Mouse (Mus musculus) heart, adult 18-20 months (tissue): ENCODE measurements around the gene Nova2. TPM values are rescaled to one million over a fixed set of nuclear protein-coding genes. Genes with fewer than 3 reads are reported as not detected.

Experiments used
- DNase-seq, 2 experiments: peaks; one replicate each; pipeline ENCODE4 v3.0.0; 2021 to 2022; ENCODE audit warnings: mixed read lengths in 1 of 2
- long read RNA-seq, 2 experiments: library from polyadenylated mRNA; stranded (forward); transcript quantifications; one replicate each; pipeline ENCODE4 v2.0.0; 2021
- total RNA-seq, 2 experiments: library from RNA; stranded (reverse); gene quantifications; 2 replicates each; pipeline ENCODE4 v1.2.3; 2021

The Nova2 gene
- total RNA-seq: 1 to 10 TPM; 4.4 to 4.9 TPM
- long read RNA-seq, experiment 1, partial matches to known transcripts: 0 of 4 reads
- long read RNA-seq, experiment 1, other reads (novel, unspliced or antisense): 4 of 4 reads
- long read RNA-seq, experiment 2, partial matches to known transcripts: 0 of 3 reads
- long read RNA-seq, experiment 2, other reads (novel, unspliced or antisense): 3 of 3 reads

DNA sequence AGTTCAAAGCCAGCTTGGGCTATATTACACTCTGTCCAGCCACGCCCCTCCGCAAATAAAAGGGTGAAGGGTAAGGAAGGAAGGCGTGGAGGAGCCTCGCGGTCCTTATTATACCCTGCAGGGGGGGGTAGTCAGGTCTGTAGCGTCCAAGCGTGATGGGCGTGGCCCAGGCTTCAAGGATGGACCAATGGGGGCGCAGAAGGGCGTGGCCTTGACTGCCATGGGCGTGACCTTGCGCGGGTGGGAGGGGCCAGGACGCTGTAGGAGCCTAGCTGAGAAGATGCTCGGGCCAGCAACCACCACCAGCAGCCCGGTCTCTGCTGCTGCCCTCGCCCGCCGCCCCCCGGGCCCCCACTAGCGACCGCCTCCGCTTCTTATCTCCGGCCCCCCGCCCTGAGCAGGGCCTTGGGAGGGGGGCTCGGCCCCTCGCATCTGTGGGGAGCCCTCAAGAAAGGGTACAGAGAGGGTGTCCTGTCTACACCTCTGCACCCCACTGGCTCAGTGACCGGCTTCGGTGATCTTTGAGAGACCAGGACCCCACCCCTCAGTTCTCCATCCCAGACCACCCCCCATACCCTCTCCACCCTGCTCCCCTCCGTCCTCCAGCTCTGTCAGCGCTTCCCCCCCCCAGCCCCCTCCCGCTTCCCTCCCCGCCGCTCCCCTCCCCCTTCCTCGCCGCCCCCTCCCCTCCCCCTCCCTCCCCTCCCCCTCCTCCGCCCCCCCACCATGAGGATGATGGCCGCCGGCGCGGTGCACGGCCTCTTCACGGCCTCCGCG, at the start of gene Nova2:
Gene Nova2 (plus strand): TSS at position 727 of the 777 bp plus-strand sequence.
- DNase-seq: peak; percentile 83 to 93

DNA sequence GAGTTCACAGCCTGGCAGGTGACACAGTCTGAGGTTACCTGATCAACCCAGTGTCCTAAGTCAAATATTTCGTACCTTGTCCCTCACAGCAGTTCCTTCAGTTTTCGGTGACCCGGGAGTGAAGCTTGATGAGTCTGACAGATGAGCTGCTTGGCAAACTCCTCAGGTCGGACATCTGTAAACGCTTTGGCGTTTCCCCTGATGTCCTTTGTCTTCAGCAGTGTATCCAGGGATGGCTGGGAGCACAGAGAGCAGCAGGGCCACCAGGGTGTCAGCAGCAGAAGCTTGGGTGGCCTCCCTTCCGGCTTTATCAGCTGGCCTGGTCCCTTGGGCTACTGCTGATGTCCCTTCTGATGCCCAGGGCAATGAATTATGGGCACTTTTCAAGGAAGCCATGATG, 47.0 kb upstream of the Nova2 start:
- no peak for DNase-seq

DNA sequence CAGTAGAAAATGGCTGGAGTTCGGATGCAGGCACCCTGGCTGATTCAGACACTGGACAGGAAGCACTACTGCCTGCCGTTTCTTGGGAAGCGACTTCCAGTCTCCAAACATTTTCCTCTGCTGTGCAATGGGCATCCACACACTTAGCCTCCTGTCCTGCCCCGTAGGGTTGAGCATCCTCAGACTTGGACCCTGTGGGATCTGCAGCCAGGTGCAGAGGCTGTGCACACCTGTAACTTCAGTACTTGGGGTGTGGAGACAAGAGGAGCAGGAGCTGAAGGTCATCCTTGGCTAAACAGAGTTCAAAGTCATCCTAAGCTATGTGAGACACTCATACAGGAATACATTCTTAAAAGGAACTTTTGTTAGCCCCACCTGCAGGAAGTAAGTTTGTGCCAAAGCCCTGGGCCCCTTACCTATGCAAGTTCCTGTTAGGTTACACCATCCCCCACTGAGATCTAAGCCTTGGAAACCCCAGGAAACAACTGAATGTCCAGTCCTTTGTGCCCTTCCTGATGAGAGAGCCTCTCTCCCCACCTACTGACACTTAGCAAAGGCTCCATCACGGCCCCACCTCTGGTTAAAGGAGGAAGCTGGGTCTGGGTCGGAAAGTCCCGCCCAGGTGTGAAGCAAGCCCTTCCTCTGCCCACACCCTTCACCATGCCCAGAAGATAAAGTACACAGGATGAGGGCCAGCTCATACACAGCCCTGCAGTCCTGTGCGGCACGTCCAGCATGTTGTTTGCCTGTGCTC, 41.5 kb upstream of the Nova2 start:
- peak in 1 of 2 experiments; percentile 46 for DNase-seq

DNA sequence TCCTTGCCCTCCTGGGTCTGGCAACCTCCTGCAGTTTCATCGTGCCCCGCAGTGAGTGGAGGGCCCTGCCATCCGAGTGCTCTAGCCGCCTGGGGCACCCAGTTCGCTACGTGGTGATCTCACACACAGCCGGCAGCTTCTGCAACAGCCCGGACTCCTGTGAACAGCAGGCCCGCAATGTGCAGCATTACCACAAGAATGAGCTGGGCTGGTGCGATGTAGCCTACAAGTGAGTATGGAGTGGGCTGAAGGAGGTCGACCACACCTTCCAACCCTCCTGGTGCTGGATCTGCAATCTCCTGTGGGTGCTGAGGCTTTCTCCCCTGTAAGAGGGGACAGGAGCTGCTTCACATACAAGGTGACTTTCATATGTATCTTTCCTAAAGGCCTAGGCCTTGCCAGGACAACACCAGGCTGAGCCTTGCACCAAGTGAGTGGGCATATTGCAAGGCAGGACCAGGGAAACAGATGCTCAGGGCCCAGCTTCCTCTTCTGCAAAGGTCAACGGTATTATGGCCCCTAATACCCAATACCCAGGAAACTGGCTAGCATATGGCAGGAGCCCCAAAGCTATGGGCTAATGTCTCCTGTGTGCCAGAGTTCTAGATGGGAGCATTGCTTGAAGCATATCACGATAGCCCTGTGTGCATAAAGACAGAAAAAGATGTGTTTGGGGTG, 40.8 kb upstream of the Nova2 start:
- DNase-seq: no peak

DNA sequence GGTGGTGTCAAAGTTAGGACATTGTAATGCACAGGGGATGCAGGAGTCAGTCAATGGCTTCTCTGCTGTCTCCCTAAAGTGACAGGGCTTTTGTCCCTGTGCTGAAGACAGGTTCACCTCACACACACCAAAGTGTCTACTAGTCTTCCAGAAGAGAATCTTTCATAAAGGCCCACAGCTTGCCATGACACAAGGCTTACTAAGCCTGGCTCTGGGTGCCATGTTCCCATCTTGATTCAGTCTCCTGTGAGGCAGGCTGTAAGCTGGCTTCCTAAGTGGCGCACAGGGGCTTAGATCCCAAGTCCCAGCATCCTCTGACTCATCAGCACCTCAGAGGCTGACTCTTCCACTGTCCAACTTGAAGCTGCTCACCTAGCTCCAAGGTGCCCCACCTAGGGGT, 38.7 kb upstream of the Nova2 start:
- DNase-seq: no peak

DNA sequence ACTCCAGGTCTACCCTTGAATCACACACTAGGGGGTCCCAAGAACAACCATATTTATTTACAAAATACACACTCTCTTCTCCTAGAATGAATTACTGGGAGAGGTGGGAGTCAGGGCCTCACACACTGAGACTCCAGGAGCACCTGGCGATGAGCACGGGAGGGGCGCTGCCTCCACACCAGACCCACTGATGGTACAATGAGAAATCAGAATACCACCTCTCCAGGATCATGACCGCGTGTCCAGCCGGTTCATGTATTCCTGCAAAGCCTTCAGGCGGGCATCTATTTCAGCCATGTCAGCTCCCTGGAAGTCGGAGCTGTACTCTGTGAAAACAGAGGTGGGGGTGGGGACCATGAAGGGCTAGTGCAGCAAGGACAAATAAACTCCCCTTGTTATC, 34.8 kb upstream of the Nova2 start:
- no peak for DNase-seq

DNA sequence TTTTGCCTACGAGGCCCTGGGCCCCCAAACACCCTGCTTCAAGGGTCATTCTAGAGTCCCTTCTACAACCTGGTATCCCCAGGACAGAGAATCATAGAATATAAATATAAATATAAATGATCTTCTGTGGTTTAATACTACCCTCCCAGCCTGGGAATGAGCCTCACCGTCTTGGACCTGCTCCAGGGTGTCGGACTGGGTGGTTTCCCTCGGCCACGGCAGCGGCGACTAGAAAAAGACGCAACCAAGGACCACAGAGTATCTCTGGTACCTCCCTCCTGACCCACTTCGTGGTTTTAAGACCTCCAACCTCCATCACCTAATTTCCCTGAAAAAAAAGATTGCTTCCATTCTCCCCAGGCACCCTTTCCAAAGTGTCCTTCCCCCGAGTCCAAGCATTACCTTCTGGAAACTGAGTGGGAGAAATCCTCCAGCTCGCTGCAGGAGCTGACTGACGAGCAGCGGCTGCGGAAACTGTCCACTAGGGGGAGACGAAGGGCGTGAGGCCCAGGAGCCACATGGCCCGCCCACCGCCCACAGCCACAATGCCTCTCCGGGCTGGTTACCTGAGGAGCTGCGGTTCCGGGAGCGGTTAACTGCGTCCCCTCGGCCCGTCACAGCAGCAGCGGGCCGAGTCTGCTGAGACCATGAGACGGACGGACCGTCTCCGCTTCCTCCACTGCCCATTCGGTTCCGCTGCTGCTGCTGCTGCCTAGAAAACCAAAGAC, 33.7 kb upstream of the Nova2 start:
- DNase-seq: peak; percentile 85 to 89

DNA sequence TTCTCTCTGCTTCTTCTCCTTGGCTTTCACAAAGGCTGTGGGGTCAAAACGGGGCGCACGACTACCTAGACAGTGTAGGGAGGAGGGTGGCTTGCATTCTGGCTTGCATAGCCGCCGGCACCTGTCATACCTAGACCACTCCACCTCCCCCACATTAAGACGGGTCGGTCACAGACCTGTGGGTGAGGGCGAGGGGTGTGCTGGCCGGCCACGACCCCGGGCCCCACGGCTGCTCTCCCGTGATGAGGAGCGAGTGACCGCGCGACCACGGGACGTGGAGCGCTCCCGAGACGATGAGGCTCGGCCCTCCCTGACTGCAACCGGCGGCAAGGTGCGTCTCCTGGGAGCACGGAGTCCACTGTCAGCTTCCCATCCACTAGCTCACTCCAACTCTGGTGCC, 32.7 kb upstream of the Nova2 start:
- no peak for DNase-seq

DNA sequence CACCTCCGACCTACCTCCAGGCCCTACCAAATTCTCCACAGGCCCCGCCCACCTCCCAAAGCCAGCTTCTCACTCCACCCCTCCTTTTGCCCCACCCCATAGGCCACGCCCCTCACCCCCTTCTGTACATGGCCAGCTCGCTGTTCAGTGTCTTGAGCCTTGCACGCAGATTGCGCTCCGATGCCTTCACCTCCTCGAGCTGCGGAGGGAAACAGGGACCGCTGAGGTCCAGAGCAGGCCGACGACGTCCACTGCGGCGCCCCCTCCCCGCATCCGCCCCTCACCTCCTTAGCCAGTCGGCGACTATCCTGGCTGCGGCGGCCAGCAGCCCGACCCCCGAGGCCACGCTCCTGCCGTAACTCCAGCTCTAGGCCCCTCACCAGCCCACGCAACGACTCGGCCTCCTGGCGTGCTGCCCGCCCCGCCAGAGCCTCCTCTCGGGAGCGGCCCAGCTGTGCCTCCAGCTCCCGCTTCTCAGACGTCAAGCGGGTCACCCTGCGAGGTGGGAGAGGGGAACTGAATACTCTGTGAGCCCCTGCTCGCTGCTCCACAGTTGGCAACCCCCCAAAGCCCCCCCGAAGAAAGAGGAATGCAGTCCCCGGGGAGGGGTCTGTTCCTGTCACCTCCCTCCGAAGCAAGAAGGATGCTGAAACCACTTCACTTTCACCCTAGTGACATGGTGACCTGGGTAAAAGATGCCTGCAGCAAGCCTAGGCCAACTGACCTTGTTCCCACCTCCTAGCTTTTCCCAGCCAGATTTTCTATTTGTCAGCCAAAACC, 31.8 kb upstream of the Nova2 start:
- peak; percentile 38 to 63 for DNase-seq

DNA sequence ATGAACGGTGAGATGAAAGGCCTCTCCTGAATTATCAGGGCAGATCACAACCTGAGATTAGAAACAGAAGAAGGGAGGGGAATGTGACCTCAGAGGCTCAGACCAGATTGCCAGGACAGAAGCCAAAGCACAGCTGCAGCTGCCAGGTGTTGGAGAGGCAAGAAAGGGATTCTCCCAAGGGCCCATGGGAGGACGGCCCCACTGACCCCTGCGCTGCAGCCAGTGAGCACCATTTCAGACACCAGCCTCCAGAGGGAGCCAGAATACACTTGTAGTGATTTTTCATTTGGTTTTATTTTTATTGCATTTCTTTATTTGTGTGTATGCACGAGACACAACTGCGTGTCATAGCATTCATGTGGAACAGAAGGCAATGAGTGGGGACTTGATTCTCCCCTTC, 29.2 kb upstream of the Nova2 start:
- peak in 1 of 2 experiments; percentile 65 for DNase-seq

DNA sequence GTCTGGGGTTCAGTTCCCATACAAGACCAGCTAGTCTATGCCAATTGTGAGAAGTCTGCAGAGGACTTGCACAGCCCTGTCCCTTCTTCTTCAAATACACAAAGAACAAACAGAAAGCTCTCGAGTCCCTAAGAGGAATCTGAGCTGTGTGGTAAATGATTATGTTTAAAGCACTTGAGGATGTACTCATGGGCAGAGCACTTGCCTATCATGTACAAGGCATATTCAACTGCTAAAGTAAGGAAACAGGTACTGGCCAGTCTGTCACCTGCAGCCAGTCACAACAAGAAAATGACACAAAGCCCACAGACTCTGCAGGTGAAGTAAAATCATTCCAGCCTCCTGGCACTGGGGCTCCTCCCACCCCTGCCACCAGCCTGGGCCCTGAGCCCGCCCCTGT, 25.2 kb upstream of the Nova2 start:
- DNase-seq: no peak

DNA sequence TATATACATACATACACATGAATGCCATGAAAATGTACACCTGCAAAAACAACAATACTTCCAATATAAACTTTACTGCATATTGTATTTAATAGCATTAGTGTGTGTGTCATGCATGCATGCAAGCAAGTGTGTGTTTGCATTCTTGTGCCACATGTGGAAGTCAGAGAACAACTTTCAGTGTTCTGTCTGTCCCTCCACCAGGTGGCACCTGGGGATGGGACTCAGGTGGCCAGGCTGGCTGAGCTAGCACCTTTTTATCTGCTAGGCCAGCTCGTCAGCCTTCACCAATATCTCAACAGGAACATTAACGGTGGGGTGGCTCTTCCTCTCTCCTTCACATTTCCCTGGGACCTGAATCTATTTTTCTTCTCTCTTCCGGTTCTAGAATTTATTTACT, 23.2 kb upstream of the Nova2 start:
- DNase-seq: no peak

DNA sequence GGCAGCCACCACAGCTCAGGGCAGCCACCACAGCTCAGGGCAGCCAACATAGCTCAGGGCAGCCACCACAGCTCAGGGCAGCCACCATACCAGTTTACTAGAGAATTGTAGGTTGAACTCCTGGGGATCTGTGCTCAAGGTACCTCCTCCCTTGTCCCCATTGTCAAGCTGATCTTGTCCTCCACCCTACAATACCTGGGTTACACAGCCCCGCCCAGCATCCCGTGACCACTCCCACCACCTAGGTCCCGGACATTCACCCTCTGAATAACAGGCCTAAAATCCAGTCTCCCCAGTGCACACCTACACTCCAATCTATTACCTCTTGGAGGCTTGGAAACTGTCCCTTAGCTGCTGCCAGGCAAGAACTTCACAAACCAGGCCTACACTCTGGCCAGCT, 20.7 kb upstream of the Nova2 start:
- DNase-seq: no peak

DNA sequence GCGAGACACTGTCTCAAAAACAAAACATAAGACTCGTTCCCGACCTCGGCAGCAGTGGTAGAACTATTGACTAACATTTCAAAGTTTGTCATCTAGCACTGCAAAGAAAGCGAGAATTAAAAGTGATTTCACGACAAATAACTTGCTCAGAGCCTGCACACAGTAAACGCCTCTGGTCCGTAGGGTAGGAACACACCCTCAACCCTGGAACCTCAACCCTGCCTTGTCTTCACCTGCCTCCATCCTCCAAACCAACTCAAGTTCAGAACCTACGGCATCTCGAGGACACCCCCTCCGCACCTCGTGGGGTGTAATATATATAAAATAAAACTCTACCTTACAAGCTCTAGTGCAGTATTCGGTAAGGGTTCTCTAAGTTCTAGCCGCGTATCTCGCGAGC, 15.9 kb upstream of the Nova2 start:
- no peak for DNase-seq

DNA sequence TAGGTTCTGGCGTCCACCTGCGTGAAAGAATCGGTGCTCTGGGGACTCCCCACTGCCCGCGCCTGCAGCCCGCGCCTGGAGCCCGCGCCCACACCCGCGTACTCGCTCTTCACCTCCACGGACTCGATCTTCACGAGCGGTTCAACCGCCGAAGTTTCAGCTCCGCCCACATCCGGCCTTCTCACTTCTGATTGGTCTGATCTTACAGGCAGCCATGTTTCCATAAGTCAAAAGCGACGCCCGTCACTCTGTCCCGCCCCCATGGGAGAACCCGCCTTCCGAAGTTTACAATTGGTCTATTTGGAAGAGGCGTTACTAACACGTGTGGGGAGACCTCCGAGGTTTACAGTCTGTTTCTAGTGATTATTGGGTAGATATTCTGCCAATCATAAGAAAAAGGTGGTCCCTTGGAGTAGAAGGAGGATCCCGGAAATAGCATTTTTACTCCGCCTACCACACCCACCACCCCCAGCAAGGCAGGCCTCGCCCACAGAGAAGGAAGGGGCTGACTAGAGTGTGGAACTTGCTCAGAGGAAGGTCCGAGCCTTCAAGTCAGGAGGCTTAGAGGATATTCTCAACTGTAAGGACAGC, 15.4 kb upstream of the Nova2 start, which contains the start of gene Ccdc61:
Gene Ccdc61 (minus strand): TSS at position 175 of the 591 bp plus-strand sequence.
- DNase-seq: peak; percentile 99 to 100

DNA sequence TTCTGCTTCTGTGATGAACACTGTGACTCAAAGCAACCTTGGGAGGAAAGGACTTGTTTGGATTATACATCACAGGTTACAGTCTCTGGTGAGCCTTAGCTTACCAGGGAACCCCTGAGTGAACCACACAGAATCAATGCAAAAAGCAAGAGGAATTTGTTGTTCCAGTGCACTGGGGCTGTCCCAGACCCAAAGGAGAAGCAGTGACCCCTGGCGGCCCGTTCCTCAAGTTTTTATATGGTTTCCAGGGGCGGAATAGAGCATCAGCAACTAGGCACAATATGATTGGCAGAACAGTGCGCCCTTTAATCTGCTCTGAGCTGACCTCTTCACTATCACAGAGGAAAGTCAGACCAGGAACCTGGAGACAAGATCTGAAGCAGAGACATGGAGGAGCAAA, 9.4 kb upstream of the Nova2 start:
- no peak for DNase-seq

DNA sequence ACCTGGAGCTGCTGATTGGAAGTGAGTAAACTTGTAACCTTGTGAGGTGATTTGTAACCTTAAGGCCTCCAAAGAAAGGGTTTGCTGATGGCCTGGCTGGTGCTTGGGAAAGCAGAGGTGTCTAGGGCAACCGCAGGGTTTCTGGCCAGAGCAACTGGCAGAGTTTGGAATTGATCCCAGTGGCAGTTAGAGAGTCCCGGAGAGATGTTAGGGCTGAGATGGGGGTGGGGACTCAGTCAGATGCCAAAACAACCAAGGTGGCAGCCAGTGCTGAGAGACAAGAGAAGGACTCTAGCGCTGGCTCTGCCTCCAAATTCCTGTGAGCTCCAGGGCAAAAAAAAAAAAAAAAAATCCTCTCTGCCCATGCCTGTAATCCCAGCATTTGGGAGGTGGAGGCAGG, 7.8 kb upstream of the Nova2 start:
- DNase-seq: peak; percentile 57 to 69

DNA sequence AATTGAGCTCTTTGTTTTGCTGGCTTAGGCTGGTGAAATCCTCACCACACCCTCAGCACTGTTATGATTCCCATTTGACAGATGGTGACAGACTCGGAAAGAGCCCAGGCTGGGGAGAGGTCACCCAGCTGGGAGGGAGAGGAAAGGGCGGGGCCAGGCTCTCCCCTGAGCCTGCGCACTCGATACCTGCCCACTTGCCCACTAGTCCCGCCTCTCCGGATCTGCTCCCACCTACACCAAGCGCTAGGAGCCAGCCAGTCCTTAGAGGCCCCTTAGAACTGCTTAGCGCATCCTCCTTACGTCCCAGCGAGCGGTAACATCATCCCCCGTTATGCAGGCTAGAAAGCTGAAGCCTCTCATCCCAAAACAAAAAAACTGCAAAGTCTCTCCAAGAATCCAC, 4.6 kb upstream of the Nova2 start:
- DNase-seq: peak; percentile 61 to 89

DNA sequence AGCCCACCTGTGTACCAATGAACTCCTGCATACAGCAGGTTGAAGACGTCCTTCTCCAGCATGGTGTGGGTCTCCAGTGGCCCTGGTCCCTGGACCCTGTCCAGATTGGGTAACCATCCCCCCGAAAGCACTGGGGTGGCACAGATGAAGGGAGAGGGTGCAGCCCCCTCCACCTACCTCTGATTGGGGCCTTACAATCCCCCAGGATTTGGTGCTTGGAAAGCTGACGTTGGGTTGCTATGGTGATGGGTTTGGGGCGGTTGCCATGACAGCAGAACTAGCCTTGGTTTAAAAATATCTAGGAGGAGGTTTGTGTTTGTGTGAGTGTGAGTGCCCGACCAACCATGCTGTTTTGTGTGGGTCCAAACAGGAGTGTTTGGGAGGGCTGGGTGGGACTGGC, 2.9 kb upstream of the Nova2 start:
- no peak for DNase-seq

DNA sequence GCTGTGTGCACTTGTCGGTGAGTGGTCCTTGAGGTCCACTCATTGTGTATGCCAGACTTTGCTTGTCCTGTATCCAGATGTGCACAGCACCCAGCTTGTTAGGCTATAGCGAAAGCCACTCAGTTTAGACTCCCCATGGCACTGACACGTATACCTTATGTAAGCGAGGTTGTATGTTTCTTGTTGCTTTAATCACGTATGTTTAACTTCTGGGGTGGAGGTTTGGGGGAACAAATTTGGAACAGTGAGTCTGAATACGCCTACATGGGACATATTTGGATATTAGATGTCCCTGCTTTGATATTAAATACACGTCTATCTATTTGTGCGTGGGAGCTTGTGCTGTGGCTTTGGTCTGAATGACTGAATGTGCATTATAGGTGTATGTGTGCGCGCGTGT, 2.4 kb upstream of the Nova2 start:
- no peak for DNase-seq

DNA sequence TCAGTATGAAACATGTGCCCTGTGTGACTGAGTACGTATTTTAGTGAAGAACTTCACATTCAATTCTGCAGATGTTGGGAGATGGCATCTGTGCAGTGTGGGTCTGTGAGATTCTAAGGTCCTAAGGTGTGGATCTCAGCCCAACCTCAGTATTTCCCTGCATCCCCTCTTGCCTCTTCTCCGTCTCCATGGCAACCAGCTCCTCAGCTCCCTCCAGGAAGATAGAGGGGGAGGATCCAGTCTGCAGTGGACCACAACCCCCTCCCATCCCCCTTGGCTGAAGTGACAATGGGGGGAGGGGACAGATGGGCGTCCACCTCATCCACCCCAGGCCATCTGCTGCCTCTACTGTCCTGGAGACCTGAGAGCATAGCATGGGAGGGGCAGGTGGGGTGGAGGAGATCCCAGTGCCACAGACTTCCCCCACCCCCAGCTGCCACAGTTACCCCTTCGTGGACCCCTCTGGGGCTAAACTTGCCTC, 1.9 kb upstream of the Nova2 start:
- DNase-seq: no peak
